Mouse (Mus musculus) embryonic facial prominence, embryonic 12.5 days (tissue): ENCODE results near the gene Pigs. TPM values are rescaled to one million over a fixed set of nuclear protein-coding genes. Genes with fewer than 3 reads are reported as not detected.

ENCODE experiments used
- ATAC-seq: fragments of 200-750 bp; cut with Nextera tagmentation; 2 replicates; pipeline ENCODE4 v1.8.0; 2017; ENCODE audit not compliant: insufficient number of reproducible peaks, insufficient read depth, low FRiP score, low TSS enrichment
- H3K27ac ChIP-seq: fragments of 300-500 bp; sonication (generic); 2 replicates; pipeline ENCODE4 v1.5.1; 2016; ENCODE audit warnings: mild to moderate bottlenecking
- H3K27me3 ChIP-seq: fragments of 300-500 bp; sonication (generic); 2 replicates; pipeline ENCODE4 v1.6.1; 2016; ENCODE audit warnings: mild to moderate bottlenecking, moderate library complexity
- H3K36me3 ChIP-seq: fragments of 300-500 bp; sonication (generic); 2 replicates; pipeline ENCODE4 v1.6.1; 2016; ENCODE audit warnings: mild to moderate bottlenecking
- H3K4me1 ChIP-seq: fragments of 300-500 bp; sonication (generic); 2 replicates; pipeline ENCODE4 v1.6.1; 2016
- H3K4me2 ChIP-seq: fragments of 300-500 bp; sonication (generic); replicated peaks from 2 replicates; pipeline ENCODE4 v1.6.1; 2016; ENCODE audit warnings: mild to moderate bottlenecking, moderate library complexity
- H3K4me3 ChIP-seq: fragments of 300-500 bp; sonication (generic); 2 replicates; pipeline ENCODE4 v1.5.1; 2016; ENCODE audit warnings: mild to moderate bottlenecking
- H3K9ac ChIP-seq: fragments of 300-500 bp; sonication (generic); 2 replicates; pipeline ENCODE4 v1.6.1; 2016; ENCODE audit warnings: mild to moderate bottlenecking, moderate library complexity
- H3K9me3 ChIP-seq: fragments of 300-500 bp; sonication (generic); 2 replicates; pipeline ENCODE4 v1.6.1; 2016; ENCODE audit warnings: mild to moderate bottlenecking, moderate library complexity
- WGBS: fragments of 180-500 bp; shearing (Covaris S2); methylation state at CpG from one replicate; pipeline ENCODE4 v1.1.7; 2016; 5-methylcytosine and 5-hydroxymethylcytosine counted together
- polyA plus RNA-seq: library from polyadenylated mRNA; unstranded; fragments of >200 nt; fragmentation: Nextera tagmentation; extraction: Ambion mirVana; gene quantifications from 2 replicates; pipeline ENCODE4 v1.2.1, GENCODE M21; 2016

Pigs gene
- polyA plus RNA-seq, 1 experiment from 2014 or later = 74.3 TPM

GRCm38 (mm10) chr11:78318411-78318810 lies 9.8 kb upstream of the Pigs start:
- 87% methylated on average over 2 of the region's 2 CpGs for WGBS
- no peak for ATAC-seq
- H3K4me1 ChIP-seq = peaks cover 15% of the 10 kb centered on the region
- H3K27ac ChIP-seq = no peak overlapping the region
- H3K9me3 ChIP-seq = no peaks in the 10 kb centered on the region
- H3K27me3 ChIP-seq = no peaks in the 10 kb centered on the region
- no peak overlapping the region for H3K9ac ChIP-seq
- peaks cover 80% of the 10 kb centered on the region for H3K36me3 ChIP-seq
- H3K4me3 ChIP-seq = no peak overlapping the region
- no peak overlapping the region for H3K4me2 ChIP-seq

- WGBS = 46% methylated on average over 2 of the region's 2 CpGs
- Histone ChIP-seq H3K27ac (peak overlapping the region; percentile 52; the same call in 1 of the 2 replicates), H3K27me3 (no peaks in the 10 kb centered on the region), H3K36me3 (peaks cover 45% of the 10 kb centered on the region), H3K9ac (no peak overlapping the region), H3K4me2 (peak overlapping the region; percentile 31), H3K4me3 (no peak overlapping the region), H3K4me1 (peaks cover 19% of the 10 kb centered on the region), H3K9me3 (no peaks in the 10 kb centered on the region)
- ATAC-seq = peak; percentile 18; the same call in 1 of the 2 replicates
Observed at GRCm38 (mm10) chr11:78322076-78322831, 6.0 kb upstream of the Pigs start.

- H3K36me3 ChIP-seq = peaks cover 39% of the 10 kb centered on the region
- 0 out of 2 replicates have a peak within 1 kb of the TSS, but pooled peaks have one; percentile 9 for H3K4me3 ChIP-seq
- H3K4me2 ChIP-seq = peak within 1 kb of the TSS; percentile 31
- no peaks in the 10 kb centered on the region for H3K9me3 ChIP-seq
- H3K27ac ChIP-seq = peak within 1 kb of the TSS; percentile 52; the same call in 1 of the 2 replicates
- ATAC-seq = peak; percentile 86
- 4% methylated on average over 15 of the region's 15 CpGs for WGBS
- H3K4me1 ChIP-seq = peaks cover 19% of the 10 kb centered on the region
- no peak within 1 kb of the TSS for H3K9ac ChIP-seq
- no peaks in the 10 kb centered on the region for H3K27me3 ChIP-seq
Observed at GRCm38 (mm10) chr11:78322860-78323259, 5.4 kb upstream of the Pigs start, which contains the start of gene Aldoc. Aldoc (plus strand) TSS chr11:78322968.

GRCm38 (mm10) chr11:78324000-78324785 lies 4.0 kb upstream of the Pigs start:
- Histone ChIP-seq H3K4me3 (no peak overlapping the region), H3K4me1 (peaks cover 24% of the 10 kb centered on the region), H3K9me3 (no peaks in the 10 kb centered on the region), H3K27me3 (no peaks in the 10 kb centered on the region), H3K27ac (no peak overlapping the region), H3K9ac (no peak overlapping the region), H3K36me3 (peaks cover 26% of the 10 kb centered on the region), H3K4me2 (no peak overlapping the region)
- WGBS = 90% methylated on average over 15 of the region's 15 CpGs
- ATAC-seq = no peak

GRCm38 (mm10) chr11:78324965-78325364 lies 3.2 kb upstream of the Pigs start:
- Histone ChIP-seq H3K9ac (no peak overlapping the region), H3K4me3 (no peak overlapping the region), H3K9me3 (no peaks in the 10 kb centered on the region), H3K27me3 (no peaks in the 10 kb centered on the region), H3K27ac (no peak overlapping the region), H3K4me2 (no peak overlapping the region), H3K4me1 (peaks cover 29% of the 10 kb centered on the region), H3K36me3 (peaks cover 20% of the 10 kb centered on the region)
- no peak for ATAC-seq
- WGBS = 93% methylated on average over 12 of the region's 12 CpGs

GRCm38 (mm10) chr11:78327215-78327614 lies 1.0 kb upstream of the Pigs start:
- 0 out of 2 replicates have a peak, but pooled peaks cover 4% of the 10 kb centered on the region for H3K36me3 ChIP-seq
- H3K27ac ChIP-seq = no peak overlapping the region
- no peak overlapping the region for H3K4me3 ChIP-seq
- no peak for ATAC-seq
- H3K4me2 ChIP-seq = no peak overlapping the region
- H3K27me3 ChIP-seq = no peaks in the 10 kb centered on the region
- H3K9ac ChIP-seq = no peak overlapping the region
- no peaks in the 10 kb centered on the region for H3K9me3 ChIP-seq
- peaks cover 25% of the 10 kb centered on the region for H3K4me1 ChIP-seq
- WGBS = 90% methylated on average over 4 of the region's 4 CpGs

GRCm38 (mm10) chr11:78328512-78329056 lies 369 bp downstream of the Pigs start:
- Histone ChIP-seq H3K27me3 (no peaks in the 10 kb centered on the region), H3K36me3 (peaks cover 18% of the 10 kb centered on the region), H3K27ac (0 out of 2 replicates have a peak overlapping the region, but pooled peaks have one; percentile 36), H3K9me3 (no peaks in the 10 kb centered on the region), H3K9ac (peak overlapping the region; percentile 81), H3K4me1 (peaks cover 12% of the 10 kb centered on the region), H3K4me2 (peak overlapping the region; percentile 90), H3K4me3 (peak overlapping the region; percentile 89)
- WGBS = 1% methylated on average over 41 of the region's 41 CpGs
- ATAC-seq = peak; percentile 52

GRCm38 (mm10) chr11:78332676-78333075 lies 4.5 kb downstream of the Pigs start:
- ATAC-seq = no peak

GRCm38 (mm10) chr11:78333992-78334391 lies 5.8 kb downstream of the Pigs start:
- 87% methylated on average over 5 of the region's 5 CpGs for WGBS
- Histone ChIP-seq H3K27me3 (no peaks in the 10 kb centered on the region), H3K4me3 (no peak overlapping the region), H3K36me3 (peaks cover 46% of the 10 kb centered on the region), H3K9ac (no peak overlapping the region), H3K27ac (no peak overlapping the region), H3K4me2 (no peak overlapping the region), H3K9me3 (no peaks in the 10 kb centered on the region), H3K4me1 (peaks cover 7% of the 10 kb centered on the region)
- no peak for ATAC-seq

More at GRCm38 (mm10) chr11:78332676-78333075, 4.5 kb downstream of the Pigs start:
- Histone ChIP-seq H3K36me3 (peaks cover 38% of the 10 kb centered on the region), H3K4me2 (no peak overlapping the region), H3K27ac (no peak overlapping the region), H3K4me1 (peaks cover 10% of the 10 kb centered on the region), H3K9ac (no peak overlapping the region), H3K27me3 (no peaks in the 10 kb centered on the region), H3K9me3 (no peaks in the 10 kb centered on the region), H3K4me3 (no peak overlapping the region)
- WGBS = 94% methylated on average over 12 of the region's 12 CpGs

GRCm38 (mm10) chr11:78337040-78337439 lies 8.8 kb downstream of the Pigs start:
- no peak overlapping the region for H3K27ac ChIP-seq
- H3K27me3 ChIP-seq = no peaks in the 10 kb centered on the region
- ATAC-seq = no peak
- peaks cover 64% of the 10 kb centered on the region for H3K36me3 ChIP-seq
- H3K9me3 ChIP-seq = no peaks in the 10 kb centered on the region
- no peak overlapping the region for H3K4me2 ChIP-seq
- no peak overlapping the region for H3K4me3 ChIP-seq
- WGBS = 94% methylated on average over 8 of the region's 8 CpGs
- no peak overlapping the region for H3K9ac ChIP-seq
- no peaks in the 10 kb centered on the region for H3K4me1 ChIP-seq

- H3K9ac ChIP-seq = no peak overlapping the region
- no peak overlapping the region for H3K4me2 ChIP-seq
- H3K4me1 ChIP-seq = peaks cover 26% of the 10 kb centered on the region
- H3K27ac ChIP-seq = no peak overlapping the region
- peaks cover 31% of the 10 kb centered on the region for H3K36me3 ChIP-seq
- H3K4me3 ChIP-seq = no peak overlapping the region
- H3K27me3 ChIP-seq = no peaks in the 10 kb centered on the region
- 83% methylated on average over 12 of the region's 12 CpGs for WGBS
- no peaks in the 10 kb centered on the region for H3K9me3 ChIP-seq
- no peak for ATAC-seq
Observed at GRCm38 (mm10) chr11:78341702-78342101, 13.5 kb downstream of the Pigs start.
